11 mouse cellular contexts compared by ENCODE assay signal in genomic region chr19:32952928-32953687, GRCm38 (mm10).
DNase-seq lines count a peak whose midpoint lies in the region; ATAC-seq lines count a peak whose summit lies in the region.
"Had no signal": no experiment of that assay in that cellular context is flagged by ENCODE, and none has a peak within 500 bp of the region (broad histone marks: within the 10 kb centered on the region; RNA-seq: fewer than 3 reads in every experiment).

No protein-coding gene starts in this region.

- 53% methylated on average over 11 of the region's 11 CpGs for WGBS in lung, embryonic 15.5 days

- peaks cover 28% of the 10 kb centered on the region for H3K4me1 ChIP-seq in lung, embryonic 15.5 days

- no peaks in the 10 kb centered on the region for H3K27me3 ChIP-seq in lung, embryonic 15.5 days
- H3K27me3 ChIP-seq: forebrain, embryonic 12.5 days; hindbrain, embryonic 15.5 days had no signal

- H3K9me3 ChIP-seq in lung, embryonic 15.5 days: no peaks in the 10 kb centered on the region
- H3K9me3 ChIP-seq: forebrain, embryonic 12.5 days; hindbrain, embryonic 15.5 days; midbrain, embryonic 10.5 days had no signal

- H3K27ac ChIP-seq in lung, embryonic 15.5 days: no peak overlapping the region
- H3K27ac ChIP-seq: forebrain, embryonic 12.5 days; hindbrain, embryonic 15.5 days; midbrain, embryonic 10.5 days had no signal

- no peak overlapping the region for H3K9ac ChIP-seq in lung, embryonic 15.5 days
- H3K9ac ChIP-seq: forebrain, embryonic 12.5 days; hindbrain, embryonic 15.5 days had no signal

- peak; percentile 44 for DNase-seq in CD4-positive helper T cell, adult 2 months (ENCODE audit: low read depth, low spot score)
- peak; percentile 42 for DNase-seq in R1 (ENCODE audit: low read depth, low spot score)
- peak; percentile 76 to 77 for DNase-seq in spleen, postnatal 36 days (ENCODE audit: low spot score in 2 of 2)
- no peak for DNase-seq in urinary bladder, postnatal 14 days (ENCODE audit: low spot score)
- no peak for DNase-seq in cerebellum, postnatal 36 days
- DNase-seq: cerebellum, adult 9-10 months had no signal

- peak overlapping the region; percentile 11; the same call in 1 of the 2 replicates for H3K4me2 ChIP-seq in lung, embryonic 15.5 days
- H3K4me2 ChIP-seq: forebrain, embryonic 12.5 days; hindbrain, embryonic 15.5 days had no signal

- no peak for ATAC-seq in lung, embryonic 15.5 days (ENCODE audit: borderline replicate concordance, extremely low read depth, low FRiP score, low TSS enrichment)
- no peak for ATAC-seq in erythroblast, adult 5-6 weeks (replicated peaks; ENCODE audit: low FRiP score, poor library complexity, severe bottlenecking)

- H3K4me3 ChIP-seq in lung, embryonic 15.5 days: no peak overlapping the region
- H3K4me3 ChIP-seq: forebrain, embryonic 12.5 days; hindbrain, embryonic 15.5 days; midbrain, embryonic 10.5 days had no signal

- no peaks in the 10 kb centered on the region for H3K36me3 ChIP-seq in lung, embryonic 15.5 days
- H3K36me3 ChIP-seq: forebrain, embryonic 12.5 days; hindbrain, embryonic 15.5 days; midbrain, embryonic 10.5 days had no signal

Comparison
In these comparisons a context has a peak if more than half of its experiments do, and no peak if none do; other contexts are left out.
1. DNase-seq: peak in CD4-positive helper T cell, adult 2 months (single experiment), R1 (single experiment) and spleen, postnatal 36 days (2 of 2); none in urinary bladder, postnatal 14 days (single experiment) and cerebellum, postnatal 36 days (0 of 2).